Comparison of ENCODE assay signal across 18 mouse cellular contexts in the genomic region with DNA sequence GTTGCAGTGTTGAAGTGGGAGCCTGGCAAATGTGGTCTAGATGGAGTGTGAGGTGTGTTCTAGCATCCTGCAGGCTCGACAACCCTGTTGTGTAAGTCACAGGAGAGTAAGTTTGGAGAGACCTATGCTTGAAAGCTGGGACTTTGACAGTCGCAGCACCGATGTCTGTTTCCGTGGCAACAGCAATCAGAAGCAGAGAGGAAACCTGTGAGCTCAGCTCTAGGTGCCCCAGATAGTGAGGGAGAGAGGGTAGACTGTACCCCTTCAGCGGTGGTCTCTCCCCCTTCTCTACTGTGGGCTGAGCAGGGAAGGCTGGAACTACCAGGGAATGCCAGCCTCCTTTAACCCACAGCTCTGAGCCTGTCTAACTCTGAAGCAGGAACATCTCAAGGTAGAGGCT. TPM values are rescaled to one million over a fixed set of nuclear protein-coding genes. Genes with fewer than 3 reads are reported as not detected.
DNase-seq lines count a peak whose midpoint lies in the region; ATAC-seq and TF ChIP-seq lines count a peak whose summit lies in the region.
"Had no signal": no experiment of that assay in that cellular context is flagged by ENCODE, and none has a peak within 500 bp of the region (broad histone marks: within the 10 kb centered on the region; RNA-seq: fewer than 3 reads in every experiment).

No protein-coding gene starts in this region.

- 37% methylated on average over 5 of the region's 5 CpGs for WGBS in hindbrain, embryonic 16.5 days
- WGBS in midbrain, embryonic 15.5 days, result 45% methylated on average over 5 of the region's 5 CpGs

- no peak for DNase-seq in frontal cortex, postnatal 10 days (ENCODE audit: low spot score in 2 of 2)
- peak; percentile 62 for DNase-seq in brain, embryonic 14.5 days (ENCODE audit: low read depth)
- no peak for DNase-seq in left cerebral cortex, adult 8-10 months (ENCODE audit: low spot score in 2 of 2)
- DNase-seq in kidney, postnatal 25 days, result no peak
- DNase-seq: adrenal gland, postnatal 25 days; B cell, adult 2 months; cerebellum, adult 9-11 months; gastrocnemius, postnatal 36 days; heart, postnatal 14 days; layer of hippocampus, postnatal 36 days; left cerebral cortex, postnatal 4 days had no signal

- peaks cover 5% of the 10 kb centered on the region; the same call in 1 of the 2 replicates for H3K4me1 ChIP-seq in hindbrain, embryonic 16.5 days (ENCODE audit: control insufficient read depth, insufficient read depth, low read depth, low read length)
- H3K4me1 ChIP-seq in midbrain, embryonic 15.5 days, result peaks cover 11% of the 10 kb centered on the region

- ATAC-seq in frontal cortex, adult (ENCODE audit: low TSS enrichment), result peak; percentile 28; the same call in 1 of the 2 replicates
- ATAC-seq in hindbrain, embryonic 16.5 days, result peak; percentile 75
- ATAC-seq in midbrain, embryonic 15.5 days (replicated peaks), result peak; percentile 67
- ATAC-seq: activated CD4-positive, CD25-positive, alpha-beta regulatory T cell, adult 4 months; Patski had no signal

- H3K27ac ChIP-seq in hindbrain, embryonic 16.5 days (ENCODE audit: low read depth, low read length), result no peak overlapping the region
- no peak overlapping the region; the same call in 1 of the 2 replicates for H3K27ac ChIP-seq in midbrain, embryonic 15.5 days
- H3K27ac ChIP-seq: heart, embryonic 10.5 days; liver, embryonic 14.5 days had no signal

- H3K4me2 ChIP-seq in hindbrain, embryonic 16.5 days (ENCODE audit: low read length), result no peak overlapping the region
- H3K4me2 ChIP-seq in midbrain, embryonic 15.5 days, result no peak overlapping the region

- H3K9me3 ChIP-seq in hindbrain, embryonic 16.5 days (ENCODE audit: control insufficient read depth, low read length), result no peaks in the 10 kb centered on the region
- H3K9me3 ChIP-seq in midbrain, embryonic 15.5 days, result no peaks in the 10 kb centered on the region
- H3K9me3 ChIP-seq: heart, embryonic 10.5 days had no signal

- no peak for TF ChIP-seq POLR2A in brain, embryonic 14.5 days (IDR thresholded peaks at IDR 0.05; ENCODE audit: borderline replicate concordance, extremely low read depth, insufficient read depth, insufficient read length, poor library complexity, severe bottlenecking)

- H3K4me3 ChIP-seq in hindbrain, embryonic 16.5 days (ENCODE audit: low read length), result no peak overlapping the region
- no peak overlapping the region for H3K4me3 ChIP-seq in midbrain, embryonic 15.5 days
- H3K4me3 ChIP-seq: heart, embryonic 10.5 days had no signal

- H3K27me3 ChIP-seq in hindbrain, embryonic 16.5 days (replicated peaks; ENCODE audit: control insufficient read depth, insufficient read depth, low read length), result no peaks in the 10 kb centered on the region
- H3K27me3 ChIP-seq in midbrain, embryonic 15.5 days (replicated peaks), result no peaks in the 10 kb centered on the region
- H3K27me3 ChIP-seq: Patski had no signal

- H3K36me3 ChIP-seq in hindbrain, embryonic 16.5 days (ENCODE audit: control insufficient read depth, insufficient read depth, low read length), result no peaks in the 10 kb centered on the region
- H3K36me3 ChIP-seq in midbrain, embryonic 15.5 days (replicated peaks), result no peaks in the 10 kb centered on the region
- H3K36me3 ChIP-seq: heart, embryonic 10.5 days had no signal

- no peak for TF ChIP-seq CTCF in brain, embryonic 14.5 days (IDR thresholded peaks at IDR 0.05; ENCODE audit: borderline replicate concordance, extremely low read depth, insufficient read depth, insufficient read length)

- no peak overlapping the region for H3K9ac ChIP-seq in hindbrain, embryonic 16.5 days (ENCODE audit: low read depth, low read length)
- H3K9ac ChIP-seq in midbrain, embryonic 15.5 days, result no peak overlapping the region
- H3K9ac ChIP-seq: liver, embryonic 14.5 days had no signal

RNA-seq across cellular contexts. Expression of a gene that starts 11.6 kb away (rescaled TPM):
- polyA plus RNA-seq in brain, embryonic 14.5 days (2012; rRNA removed), result 255 and 257 TPM in 2 replicates
- polyA plus RNA-seq in hindbrain, embryonic 16.5 days (2015; fragmentation: Nextera tagmentation; extraction: Ambion mirVana), result 82.9 and 115 TPM in 2 replicates
- 175 and 194 TPM in 2 replicates for polyA plus RNA-seq in midbrain, embryonic 15.5 days (2015; fragmentation: Nextera tagmentation; extraction: Ambion mirVana)
- 100 to 1,000 TPM; 171 to 199 (median 187) TPM for total RNA-seq in left cerebral cortex, adult 8-10 months (2022)
